Mouse (Mus musculus) lung, postnatal 0 days (tissue): ENCODE measurements around the gene Hs6st3. TPM values are rescaled to one million over a fixed set of nuclear protein-coding genes. Genes with fewer than 3 reads are reported as not detected.

Experiments
- ATAC-seq: fragments of 200-750 bp; cut with Nextera tagmentation; 2 replicates; pipeline ENCODE4 v1.8.0; 2017; ENCODE audit warnings: moderate library complexity
- DNase-seq: peaks from one replicate; pipeline ENCODE4 v3.0.0-alpha.2; 2016; ENCODE audit warnings: low spot score
- H3K27ac ChIP-seq: fragments of 300-500 bp; sonication (generic); 2 replicates; pipeline ENCODE4 v1.5.1; 2014; ENCODE audit warnings: antibody characterized with exemption, mild to moderate bottlenecking, low read length, mixed read lengths
- H3K27me3 ChIP-seq: fragments of 300-500 bp; sonication (generic); replicated peaks from 2 replicates; pipeline ENCODE4 v1.6.1; 2014; ENCODE audit warnings: low read length, mixed read lengths; ENCODE audit not compliant: insufficient read depth
- H3K36me3 ChIP-seq: fragments of 300-500 bp; sonication (generic); 2 replicates; pipeline ENCODE4 v1.6.1; 2014; ENCODE audit warnings: low read length, mixed read lengths; ENCODE audit not compliant: insufficient read depth
- H3K4me1 ChIP-seq: fragments of 300-500 bp; sonication (generic); 2 replicates; pipeline ENCODE4 v1.6.1; 2014; ENCODE audit warnings: antibody characterized with exemption, low read depth, low read length, mixed read lengths; ENCODE audit not compliant: insufficient read depth
- H3K4me2 ChIP-seq: fragments of 300-500 bp; sonication (generic); replicated peaks from 2 replicates; pipeline ENCODE4 v1.6.1; 2014; ENCODE audit warnings: low read depth, mild to moderate bottlenecking, low read length, moderate library complexity, mixed read lengths
- H3K4me3 ChIP-seq: fragments of 300-500 bp; sonication (generic); 2 replicates; pipeline ENCODE4 v1.5.1; 2014; ENCODE audit warnings: low read depth, low read length
- H3K9ac ChIP-seq: fragments of 300-500 bp; sonication (generic); replicated peaks from 2 replicates; pipeline ENCODE4 v1.6.1; 2014; ENCODE audit warnings: low read depth, mild to moderate bottlenecking
- H3K9me3 ChIP-seq: fragments of 300-500 bp; sonication (generic); 2 replicates; pipeline ENCODE4 v1.6.1; 2016; ENCODE audit warnings: low read length, mixed read lengths
- CTCF ChIP-seq: IDR thresholded peaks from 2 replicates; pipeline ENCODE4 v1.5.1; 2016; ENCODE audit warnings: antibody characterized with exemption, mild to moderate bottlenecking
- EP300 ChIP-seq: IDR thresholded peaks from 2 replicates; pipeline ENCODE4 v1.6.1; 2016; ENCODE audit warnings: antibody characterized with exemption, mild to moderate bottlenecking, control low read depth
- WGBS: fragments of 180-500 bp; shearing (Covaris S2); extraction: QIAGEN DNeasy Blood & Tissue Kit; methylation state at CpG from one replicate; pipeline ENCODE4 v1.1.7; 2014; 5-methylcytosine and 5-hydroxymethylcytosine counted together
- polyA plus RNA-seq: library from polyadenylated mRNA; unstranded; fragments of >200 nt; fragmentation: Nextera tagmentation; extraction: Ambion mirVana; gene quantifications from 2 replicates; pipeline ENCODE4 v1.2.1, GENCODE M21; 2015

Gene Hs6st3
- polyA plus RNA-seq, 1 experiment from 2014 or later: 0.66 TPM

- Histone ChIP-seq H3K4me3 (no peak overlapping the region), H3K36me3 (no peaks in the 10 kb centered on the region), H3K4me1 (no peaks in the 10 kb centered on the region), H3K27ac (no peak overlapping the region), H3K9ac (no peak overlapping the region), H3K27me3 (no peaks in the 10 kb centered on the region), H3K9me3 (no peaks in the 10 kb centered on the region), H3K4me2 (no peak overlapping the region)
- no peak for ATAC-seq
- WGBS: 78% methylated on average over 16 of the region's 16 CpGs
- TF ChIP-seq EP300 (no peak), CTCF (no peak)
- DNase-seq: no peak
These were observed 532.9 kb downstream of the Hs6st3 start for GRCm38 (mm10) chr14:119670836-119671587.

DNA sequence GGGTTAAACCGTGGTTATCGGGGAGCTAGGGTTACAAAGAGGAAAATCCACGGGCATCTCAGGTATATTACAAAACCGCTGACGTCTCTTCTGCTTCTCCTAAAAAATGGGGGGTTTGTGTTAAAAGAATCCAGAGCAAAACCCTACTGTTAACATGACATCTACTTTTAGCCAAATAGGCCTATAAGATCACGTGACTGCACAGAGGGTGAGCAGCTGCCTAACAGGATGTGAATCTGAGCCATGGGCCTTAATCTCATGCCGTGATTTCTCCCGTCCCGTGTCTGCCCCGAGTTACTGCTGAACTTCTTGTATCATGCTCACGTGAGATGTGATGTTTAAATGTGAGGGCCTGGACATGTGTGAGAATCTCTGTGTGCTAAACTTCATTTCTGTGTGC is 540.4 kb downstream of the Hs6st3 start:
- ATAC-seq (no peak), DNase-seq (no peak)
- H3K9me3 ChIP-seq: no peaks in the 10 kb centered on the region
- no peak overlapping the region for H3K9ac ChIP-seq
- no peaks in the 10 kb centered on the region for H3K36me3 ChIP-seq
- no peaks in the 10 kb centered on the region for H3K27me3 ChIP-seq
- H3K4me2 ChIP-seq: no peak overlapping the region
- 80% methylated on average over 11 of the region's 11 CpGs for WGBS
- H3K4me3 ChIP-seq: no peak overlapping the region
- no peak overlapping the region for H3K27ac ChIP-seq
- TF ChIP-seq EP300: no peak
- no peak for TF ChIP-seq CTCF
- H3K4me1 ChIP-seq: no peaks in the 10 kb centered on the region

GRCm38 (mm10) chr14:119680052-119680451 is 541.9 kb downstream of the Hs6st3 start:
- no peaks in the 10 kb centered on the region for H3K36me3 ChIP-seq
- no peak overlapping the region for H3K4me3 ChIP-seq
- H3K27me3 ChIP-seq: no peaks in the 10 kb centered on the region
- DNase-seq: no peak
- no peak overlapping the region for H3K9ac ChIP-seq
- 78% methylated on average over 4 of the region's 4 CpGs for WGBS
- TF ChIP-seq EP300 (no peak), CTCF (no peak)
- no peak overlapping the region for H3K4me2 ChIP-seq
- no peaks in the 10 kb centered on the region for H3K4me1 ChIP-seq
- H3K9me3 ChIP-seq: no peaks in the 10 kb centered on the region
- no peak for ATAC-seq
- H3K27ac ChIP-seq: no peak overlapping the region

GRCm38 (mm10) chr14:119687885-119688284 is 549.7 kb downstream of the Hs6st3 start:
- 94% methylated on average over 2 of the region's 2 CpGs for WGBS

DNA sequence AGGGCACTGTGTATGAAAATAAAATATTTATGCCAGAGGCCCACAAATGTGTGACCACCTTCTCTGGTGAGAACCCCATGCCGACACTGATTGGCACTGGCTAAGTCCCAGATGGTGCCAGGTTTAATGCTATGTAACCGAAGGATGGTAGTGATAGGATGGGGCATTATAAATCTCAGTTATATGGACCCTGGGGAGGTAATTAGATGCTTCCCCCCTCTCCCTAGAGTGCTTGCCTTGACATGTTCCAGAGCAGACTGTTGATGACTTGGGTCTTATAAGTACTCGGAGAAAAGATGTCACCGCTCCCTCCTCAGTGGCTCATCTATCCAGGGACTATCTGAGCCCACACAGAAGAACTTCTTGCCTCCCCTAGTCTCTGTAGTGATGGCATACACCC is 561.8 kb downstream of the Hs6st3 start:
- DNase-seq: no peak
- 91% methylated on average over 4 of the region's 4 CpGs for WGBS
- Histone ChIP-seq H3K27ac (no peak overlapping the region), H3K4me2 (no peak overlapping the region), H3K36me3 (no peaks in the 10 kb centered on the region), H3K27me3 (no peaks in the 10 kb centered on the region), H3K9me3 (no peaks in the 10 kb centered on the region), H3K4me3 (no peak overlapping the region), H3K4me1 (no peaks in the 10 kb centered on the region), H3K9ac (no peak overlapping the region)
- no peak for ATAC-seq
- no peak for TF ChIP-seq EP300
- no peak for TF ChIP-seq CTCF

More at GRCm38 (mm10) chr14:119687885-119688284, 549.7 kb downstream of the Hs6st3 start:
- no peak overlapping the region for H3K27ac ChIP-seq
- no peak overlapping the region for H3K4me2 ChIP-seq
- H3K9ac ChIP-seq: no peak overlapping the region
- ATAC-seq (no peak), DNase-seq (peak; percentile 9)
- no peaks in the 10 kb centered on the region for H3K9me3 ChIP-seq
- no peaks in the 10 kb centered on the region for H3K27me3 ChIP-seq
- no peaks in the 10 kb centered on the region for H3K36me3 ChIP-seq
- H3K4me1 ChIP-seq: no peaks in the 10 kb centered on the region
- TF ChIP-seq EP300 (no peak), CTCF (no peak)
- H3K4me3 ChIP-seq: no peak overlapping the region

DNA sequence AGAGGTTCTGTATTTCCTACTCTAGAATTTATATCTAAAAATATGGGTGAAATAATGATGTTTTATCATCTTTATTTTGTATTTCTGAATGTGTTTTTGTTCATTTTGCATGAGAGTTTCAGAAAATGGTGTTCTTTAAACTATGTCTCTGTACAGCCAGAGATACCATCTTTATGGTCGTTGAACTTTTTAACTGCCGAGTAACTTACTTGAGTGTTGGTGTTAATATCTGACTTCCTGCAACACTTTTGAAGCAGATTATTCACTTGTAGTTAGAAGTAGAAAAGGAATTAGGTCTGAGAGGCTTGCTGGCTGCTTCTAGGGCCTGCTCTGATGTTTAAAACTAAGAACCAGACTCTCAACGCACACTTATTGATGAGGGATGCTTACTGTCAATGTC is 576.6 kb downstream of the Hs6st3 start:
- no peak for TF ChIP-seq EP300
- TF ChIP-seq CTCF: no peak
- Histone ChIP-seq H3K27ac (no peak overlapping the region), H3K27me3 (no peaks in the 10 kb centered on the region), H3K9me3 (no peaks in the 10 kb centered on the region), H3K4me2 (no peak overlapping the region), H3K9ac (no peak overlapping the region), H3K4me3 (no peak overlapping the region), H3K4me1 (no peaks in the 10 kb centered on the region), H3K36me3 (no peaks in the 10 kb centered on the region)
- no peak for ATAC-seq
- 45% methylated on average over 3 of the region's 3 CpGs for WGBS
- DNase-seq: no peak

DNA sequence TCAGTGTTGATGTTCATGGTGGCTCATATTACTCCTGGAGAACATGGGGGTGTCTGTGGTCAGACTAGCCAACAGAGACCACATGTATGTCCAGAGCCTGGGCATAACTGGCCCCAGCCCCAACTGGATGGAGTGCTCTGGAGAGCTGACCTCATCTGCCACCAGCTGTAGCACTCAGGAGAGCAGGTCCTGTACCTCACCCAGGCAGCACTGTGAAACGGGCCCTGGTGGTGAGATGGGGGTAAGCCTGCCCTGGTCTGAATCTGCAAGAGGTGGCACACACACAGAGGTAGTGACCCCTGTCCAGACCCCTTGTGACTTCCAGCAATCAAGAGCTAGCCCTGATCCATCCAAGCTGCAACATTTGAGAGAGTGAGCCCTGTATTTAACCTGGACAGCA is 579.2 kb downstream of the Hs6st3 start:
- WGBS: 70% methylated on average over 1 of the region's 1 CpGs
- no peak overlapping the region for H3K4me3 ChIP-seq

More for the DNA sequence above, 579.2 kb downstream of the Hs6st3 start:
- H3K4me1 ChIP-seq: no peaks in the 10 kb centered on the region
- H3K9me3 ChIP-seq: no peaks in the 10 kb centered on the region
- H3K36me3 ChIP-seq: no peaks in the 10 kb centered on the region
- ATAC-seq (no peak), DNase-seq (no peak)
- no peak overlapping the region for H3K27ac ChIP-seq
- H3K4me2 ChIP-seq: no peak overlapping the region
- no peak overlapping the region for H3K9ac ChIP-seq
- TF ChIP-seq EP300 (no peak), CTCF (no peak)
- no peaks in the 10 kb centered on the region for H3K27me3 ChIP-seq
